ENCODE assay signal across 8 mouse cellular contexts in genomic region chr5:76868693-76869286, GRCm38 (mm10). TPM values are rescaled to one million over a fixed set of nuclear protein-coding genes. Genes with fewer than 3 reads are reported as not detected.
DNase-seq lines count a peak whose midpoint lies in the region; ATAC-seq lines count a peak whose summit lies in the region.

No protein-coding gene starts in this region.

- H3K9me3 ChIP-seq in embryonic facial prominence, embryonic 11.5 days (replicated peaks; ENCODE audit: control insufficient read depth, low read length): no peaks in the 10 kb centered on the region
- no peaks in the 10 kb centered on the region for H3K9me3 ChIP-seq in hindbrain, embryonic 11.5 days (ENCODE audit: control insufficient read depth, low read length)
- no peaks in the 10 kb centered on the region for H3K9me3 ChIP-seq in limb, embryonic 12.5 days
- no peaks in the 10 kb centered on the region for H3K9me3 ChIP-seq in midbrain, embryonic 13.5 days

- peak overlapping the region; percentile 34 for H3K4me2 ChIP-seq in embryonic facial prominence, embryonic 11.5 days (ENCODE audit: low read depth, low read length)
- H3K4me2 ChIP-seq in hindbrain, embryonic 11.5 days (replicated peaks; ENCODE audit: low read depth, low read length): no peak overlapping the region
- peak overlapping the region; percentile 55 for H3K4me2 ChIP-seq in limb, embryonic 12.5 days
- H3K4me2 ChIP-seq in midbrain, embryonic 13.5 days (replicated peaks): peak overlapping the region; percentile 33

- H3K27ac ChIP-seq in embryonic facial prominence, embryonic 11.5 days (replicated peaks; ENCODE audit: low read depth, low read length): no peak overlapping the region
- no peak overlapping the region for H3K27ac ChIP-seq in hindbrain, embryonic 11.5 days (ENCODE audit: low read depth, low read length)
- H3K27ac ChIP-seq in limb, embryonic 12.5 days: no peak overlapping the region
- H3K27ac ChIP-seq in midbrain, embryonic 13.5 days: no peak overlapping the region

- H3K36me3 ChIP-seq in embryonic facial prominence, embryonic 11.5 days (replicated peaks; ENCODE audit: control insufficient read depth, insufficient read depth, low read depth, low read length): no peaks in the 10 kb centered on the region
- H3K36me3 ChIP-seq in hindbrain, embryonic 11.5 days (ENCODE audit: control insufficient read depth, insufficient read depth, low read length): no peaks in the 10 kb centered on the region; the same call in 1 of the 2 replicates
- peaks cover 45% of the 10 kb centered on the region for H3K36me3 ChIP-seq in limb, embryonic 12.5 days
- H3K36me3 ChIP-seq in midbrain, embryonic 13.5 days: peaks cover 77% of the 10 kb centered on the region

- DNase-seq in adrenal gland, adult (ENCODE audit: inconsistent age in 2 of 2, low spot score in 1 of 2): peak; percentile 21 to 69
- no peak for DNase-seq in adrenal gland, postnatal 25 days
- peak; percentile 77 for DNase-seq in embryonic facial prominence, embryonic 11.5 days (ENCODE audit: low spot score)
- peak; percentile 46 for DNase-seq in hindbrain, embryonic 11.5 days (ENCODE audit: low spot score)
- peak; percentile 43 to 53 for DNase-seq in thymus, postnatal 36 days
- no peak for DNase-seq in right cerebral cortex, adult 2 months (ENCODE audit: low spot score in 2 of 2)

- ATAC-seq in embryonic facial prominence, embryonic 11.5 days (replicated peaks; ENCODE audit: insufficient number of reproducible peaks, low FRiP score, low TSS enrichment, low read depth): 0 out of 2 replicates have a peak, but pooled peaks have one; percentile 74
- no peak; the same call in 1 of the 2 replicates for ATAC-seq in hindbrain, embryonic 11.5 days (ENCODE audit: low FRiP score)
- ATAC-seq in limb, embryonic 12.5 days (ENCODE audit: insufficient number of reproducible peaks, insufficient read depth, low FRiP score, low TSS enrichment, low read depth): peak; percentile 68; the same call in 1 of the 2 replicates
- peak; percentile 57; the same call in 1 of the 2 replicates for ATAC-seq in midbrain, embryonic 13.5 days

- 21% methylated on average over 16 of the region's 16 CpGs for WGBS in embryonic facial prominence, embryonic 11.5 days
- 26% methylated on average over 16 of the region's 16 CpGs for WGBS in hindbrain, embryonic 11.5 days
- 28% methylated on average over 16 of the region's 16 CpGs for WGBS in limb, embryonic 12.5 days
- 30% methylated on average over 16 of the region's 16 CpGs for WGBS in midbrain, embryonic 13.5 days

- H3K4me1 ChIP-seq in embryonic facial prominence, embryonic 11.5 days (ENCODE audit: control insufficient read depth, insufficient read depth, low read length): no peaks in the 10 kb centered on the region
- no peaks in the 10 kb centered on the region for H3K4me1 ChIP-seq in hindbrain, embryonic 11.5 days (replicated peaks; ENCODE audit: control insufficient read depth, insufficient read depth, low read length)
- peaks cover 34% of the 10 kb centered on the region for H3K4me1 ChIP-seq in limb, embryonic 12.5 days (replicated peaks)
- no peaks in the 10 kb centered on the region for H3K4me1 ChIP-seq in midbrain, embryonic 13.5 days (replicated peaks)

- no peak overlapping the region for H3K9ac ChIP-seq in embryonic facial prominence, embryonic 11.5 days (replicated peaks; ENCODE audit: low read length)
- H3K9ac ChIP-seq in hindbrain, embryonic 11.5 days (ENCODE audit: low read depth, low read length): no peak overlapping the region
- H3K9ac ChIP-seq in limb, embryonic 12.5 days (replicated peaks): 0 out of 2 replicates have a peak overlapping the region, but pooled peaks have one; percentile 14
- H3K9ac ChIP-seq in midbrain, embryonic 13.5 days (replicated peaks): no peak overlapping the region

- peak overlapping the region; percentile 25; the same call in 1 of the 2 replicates for H3K4me3 ChIP-seq in embryonic facial prominence, embryonic 11.5 days (ENCODE audit: low read depth, low read length)
- H3K4me3 ChIP-seq in hindbrain, embryonic 11.5 days (ENCODE audit: low read depth, low read length): no peak overlapping the region
- H3K4me3 ChIP-seq in limb, embryonic 12.5 days (replicated peaks): peak overlapping the region; percentile 31
- no peak overlapping the region; the same call in 1 of the 2 replicates for H3K4me3 ChIP-seq in midbrain, embryonic 13.5 days (replicated peaks)

- no peaks in the 10 kb centered on the region for H3K27me3 ChIP-seq in embryonic facial prominence, embryonic 11.5 days (ENCODE audit: control insufficient read depth, insufficient read depth, low read length)
- no peaks in the 10 kb centered on the region for H3K27me3 ChIP-seq in hindbrain, embryonic 11.5 days (ENCODE audit: control insufficient read depth, insufficient read depth, low read length)
- H3K27me3 ChIP-seq in limb, embryonic 12.5 days: no peaks in the 10 kb centered on the region; the same call in 1 of the 2 replicates
- no peaks in the 10 kb centered on the region for H3K27me3 ChIP-seq in midbrain, embryonic 13.5 days

RNA-seq across cellular contexts. Expression of gene Aasdh, which starts 36.5 kb away (rescaled TPM):
- 24.0 and 32.1 TPM in 2 replicates for total RNA-seq in adrenal gland, postnatal 25 days (2021)
- polyA plus RNA-seq in embryonic facial prominence, embryonic 11.5 days (2014; fragmentation: Nextera tagmentation; extraction: Ambion mirVana): 17.5 and 18.5 TPM in 2 replicates
- 17.2 and 18.9 TPM in 2 replicates for polyA plus RNA-seq in hindbrain, embryonic 11.5 days (2014; fragmentation: Nextera tagmentation; extraction: Ambion mirVana)
- 21.1 and 21.9 TPM in 2 replicates for polyA plus RNA-seq in limb, embryonic 12.5 days (2016; fragmentation: Nextera tagmentation; extraction: Ambion mirVana)
- polyA plus RNA-seq in midbrain, embryonic 13.5 days (2015; fragmentation: Nextera tagmentation; extraction: Ambion mirVana): 24.8 and 26.2 TPM in 2 replicates

Comparison
In these comparisons a context has a peak if more than half of its experiments do, and no peak if none do; other contexts are left out.
1. DNase-seq: peak in adrenal gland, adult (2 of 2), embryonic facial prominence, embryonic 11.5 days (single experiment), hindbrain, embryonic 11.5 days (single experiment) and thymus, postnatal 36 days (2 of 2); none in adrenal gland, postnatal 25 days (single experiment) and right cerebral cortex, adult 2 months (0 of 2).
2. H3K4me3 ChIP-seq: peak in embryonic facial prominence, embryonic 11.5 days (single experiment) and limb, embryonic 12.5 days (single experiment); none in hindbrain, embryonic 11.5 days (single experiment) and midbrain, embryonic 13.5 days (single experiment).